Mouse (Mus musculus) adrenal gland, adult 2 months (tissue): ENCODE measurements around the gene Rbpms2. TPM values are rescaled to one million over a fixed set of nuclear protein-coding genes. Genes with fewer than 3 reads are reported as not detected.
"Not testable (repeated sequence)": the region's sequence is repeated elsewhere in the genome, so short reads cannot be mapped to it uniquely, and the experiment has no call there.

Experiments used
- DNase-seq: peaks from one replicate; pipeline ENCODE4 v3.0.0; 2021
- polyA plus RNA-seq: library from polyadenylated mRNA; depleted of rRNA; stranded (reverse); fragments of >200 nt; gene quantifications from 2 replicates; pipeline ENCODE4 v1.2.3, GENCODE M21; 2012
- total RNA-seq, 2 experiments: library from RNA; stranded (reverse); gene quantifications; 2 replicates each; pipeline ENCODE4 v1.2.3; 2021

Rbpms2 gene
- total and polyA plus RNA-seq, 3 experiments = 63.1 to 125 (median 85.0) TPM

GRCm38 (mm10) chr9:65619311-65619710 is 10.1 kb upstream of the Rbpms2 start:
- DNase-seq = no peak

- no peak for DNase-seq
Observed at GRCm38 (mm10) chr9:65621196-65621595, 8.3 kb upstream of the Rbpms2 start.

GRCm38 (mm10) chr9:65621666-65622065 is 7.8 kb upstream of the Rbpms2 start:
- DNase-seq = no peak

- DNase-seq = no peak
Observed at GRCm38 (mm10) chr9:65622826-65623225, 6.6 kb upstream of the Rbpms2 start.

- DNase-seq = no peak
Observed at GRCm38 (mm10) chr9:65624266-65624665, 5.2 kb upstream of the Rbpms2 start.

GRCm38 (mm10) chr9:65629767-65630630 is 551 bp downstream of the Rbpms2 start:
- DNase-seq = peak; percentile 88

- DNase-seq = peak; percentile 75
Observed at GRCm38 (mm10) chr9:65630631-65631353, 1.3 kb downstream of the Rbpms2 start.

- peak; percentile 38 for DNase-seq
Observed at GRCm38 (mm10) chr9:65631354-65632021, 2.0 kb downstream of the Rbpms2 start.

GRCm38 (mm10) chr9:65635766-65636165 is 6.3 kb downstream of the Rbpms2 start:
- DNase-seq = no peak

- DNase-seq = no peak
Observed at GRCm38 (mm10) chr9:65636926-65637325, 7.5 kb downstream of the Rbpms2 start.

GRCm38 (mm10) chr9:65639065-65639464 is 9.6 kb downstream of the Rbpms2 start:
- DNase-seq = no peak

- DNase-seq = no peak
Observed at GRCm38 (mm10) chr9:65640838-65641410, 11.5 kb downstream of the Rbpms2 start.

GRCm38 (mm10) chr9:65641446-65642052 is 12.1 kb downstream of the Rbpms2 start:
- no peak for DNase-seq

- no peak for DNase-seq
Observed at GRCm38 (mm10) chr9:65642546-65642945, 13.1 kb downstream of the Rbpms2 start.

- DNase-seq = peak; percentile 70
Observed at GRCm38 (mm10) chr9:65644960-65645359, 15.5 kb downstream of the Rbpms2 start.

- DNase-seq = no peak
Observed at GRCm38 (mm10) chr9:65645984-65646383, 16.5 kb downstream of the Rbpms2 start.

GRCm38 (mm10) chr9:65646782-65647181 is 17.3 kb downstream of the Rbpms2 start:
- DNase-seq = peak; percentile 59

GRCm38 (mm10) chr9:65648730-65649129 is 19.3 kb downstream of the Rbpms2 start:
- DNase-seq = no peak

- DNase-seq = no peak
Observed at GRCm38 (mm10) chr9:65649997-65650396, 20.5 kb downstream of the Rbpms2 start.

- DNase-seq = not testable (repeated sequence)
Observed at GRCm38 (mm10) chr9:65651957-65652356, 22.5 kb downstream of the Rbpms2 start.

GRCm38 (mm10) chr9:65653741-65654140 is 24.3 kb downstream of the Rbpms2 start:
- no peak for DNase-seq
